Mouse (Mus musculus) stomach, embryonic 16.5 days (tissue): ENCODE data around the gene Kif5c. TPM values are rescaled to one million over a fixed set of nuclear protein-coding genes. Genes with fewer than 3 reads are reported as not detected.

ENCODE experiments used
- ATAC-seq: fragments of 200-750 bp; cut with Nextera tagmentation; 2 replicates; pipeline ENCODE4 v1.8.0; 2017; ENCODE audit warnings: moderate number of reproducible peaks, moderate TSS enrichment; ENCODE audit not compliant: insufficient read depth, low FRiP score
- H3K27ac ChIP-seq: fragments of 300-500 bp; sonication (generic); 2 replicates; pipeline ENCODE4 v1.5.1; 2014; ENCODE audit warnings: low read length
- H3K27me3 ChIP-seq: fragments of 300-500 bp; sonication (generic); 2 replicates; pipeline ENCODE4 v1.6.1; 2014; ENCODE audit warnings: low read length, control low read depth, mixed read lengths; ENCODE audit not compliant: control insufficient read depth, insufficient read depth
- H3K36me3 ChIP-seq: fragments of 300-500 bp; sonication (generic); 2 replicates; pipeline ENCODE4 v1.6.1; 2014; ENCODE audit warnings: low read length; ENCODE audit not compliant: control insufficient read depth, insufficient read depth
- H3K4me1 ChIP-seq: fragments of 300-500 bp; sonication (generic); 2 replicates; pipeline ENCODE4 v1.6.1; 2014; ENCODE audit warnings: low read length, control low read depth, mixed read lengths; ENCODE audit not compliant: control insufficient read depth, insufficient read depth
- H3K4me2 ChIP-seq: fragments of 300-500 bp; sonication (generic); 2 replicates; pipeline ENCODE4 v1.6.1; 2014; ENCODE audit warnings: low read depth, low read length, mixed read lengths
- H3K4me3 ChIP-seq: fragments of 300-500 bp; sonication (generic); replicated peaks from 2 replicates; pipeline ENCODE4 v1.5.1; 2014; ENCODE audit warnings: mild to moderate bottlenecking, low read length
- H3K9ac ChIP-seq: fragments of 300-500 bp; sonication (generic); 2 replicates; pipeline ENCODE4 v1.6.1; 2014; ENCODE audit warnings: low read length
- H3K9me3 ChIP-seq: fragments of 300-500 bp; sonication (generic); replicated peaks from 2 replicates; pipeline ENCODE4 v1.6.1; 2016; ENCODE audit warnings: low read length, control low read depth; ENCODE audit not compliant: control insufficient read depth
- WGBS: fragments of 180-500 bp; shearing (Covaris S2); extraction: QIAGEN DNeasy Blood & Tissue Kit; methylation state at CpG from one replicate; pipeline ENCODE4 v1.1.7; 2014; 5-methylcytosine and 5-hydroxymethylcytosine counted together
- polyA plus RNA-seq: library from polyadenylated mRNA; unstranded; fragments of >200 nt; fragmentation: Nextera tagmentation; extraction: Ambion mirVana; gene quantifications from 2 replicates; pipeline ENCODE4 v1.2.1, GENCODE M21; 2015

The Kif5c gene
- polyA plus RNA-seq, 1 experiment from 2014 or later = 5.9 TPM

DNA sequence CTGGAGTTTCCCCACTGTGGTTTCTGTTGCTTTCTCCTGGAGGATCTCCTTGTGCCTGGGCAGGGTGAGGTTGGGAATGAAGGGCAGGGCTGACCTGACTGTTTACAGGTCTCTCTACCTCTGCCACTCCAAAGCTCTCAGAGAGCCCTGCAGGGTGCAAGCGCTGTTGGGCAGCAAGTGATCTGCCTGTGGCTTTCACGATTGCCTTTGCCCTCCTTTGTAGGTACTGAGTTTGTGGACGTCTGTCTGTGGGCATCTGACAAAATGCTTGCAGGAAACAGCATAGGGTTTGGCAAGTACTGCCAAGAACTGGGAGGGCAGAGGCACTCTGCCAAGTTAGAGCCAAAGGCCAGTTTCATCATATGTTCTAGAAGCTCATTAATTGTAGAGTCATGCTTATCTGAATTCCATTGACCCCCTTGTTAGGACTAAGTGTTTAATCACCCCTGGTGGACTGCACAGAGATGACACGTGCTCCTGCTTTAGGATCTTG lies 192.8 kb downstream of the Kif5c start:
- Histone ChIP-seq H3K9ac (0 out of 2 replicates have a peak overlapping the region, but pooled peaks have one; percentile 14), H3K9me3 (no peaks in the 10 kb centered on the region), H3K27me3 (no peaks in the 10 kb centered on the region), H3K4me2 (peak overlapping the region; percentile 22; the same call in 1 of the 2 replicates), H3K4me3 (no peak overlapping the region), H3K36me3 (no peaks in the 10 kb centered on the region), H3K27ac (peak overlapping the region; percentile 87), H3K4me1 (peaks cover 26% of the 10 kb centered on the region)
- WGBS = 22% methylated on average over 4 of the region's 4 CpGs
- ATAC-seq = peak; percentile 22; the same call in 1 of the 2 replicates

DNA sequence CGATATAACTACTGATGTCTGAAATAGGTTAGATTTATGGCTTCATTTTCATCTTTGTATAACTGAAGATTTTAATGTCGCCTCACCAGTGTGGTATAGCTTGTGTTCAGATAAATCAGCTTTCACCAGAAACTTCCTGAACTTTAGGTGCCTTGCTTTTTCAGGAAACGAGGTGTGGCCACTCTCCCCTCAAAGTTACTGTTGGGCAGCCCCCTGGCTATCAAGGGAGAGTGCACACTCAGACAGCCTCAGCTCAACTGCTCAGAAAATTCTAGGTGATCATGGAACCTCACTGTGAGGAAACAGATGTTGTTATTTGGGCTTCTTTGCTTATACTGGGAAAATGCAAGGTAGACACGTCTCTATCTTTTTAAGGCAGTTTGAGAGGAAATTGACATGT lies 194.1 kb downstream of the Kif5c start:
- H3K4me3 ChIP-seq = no peak overlapping the region

DNA sequence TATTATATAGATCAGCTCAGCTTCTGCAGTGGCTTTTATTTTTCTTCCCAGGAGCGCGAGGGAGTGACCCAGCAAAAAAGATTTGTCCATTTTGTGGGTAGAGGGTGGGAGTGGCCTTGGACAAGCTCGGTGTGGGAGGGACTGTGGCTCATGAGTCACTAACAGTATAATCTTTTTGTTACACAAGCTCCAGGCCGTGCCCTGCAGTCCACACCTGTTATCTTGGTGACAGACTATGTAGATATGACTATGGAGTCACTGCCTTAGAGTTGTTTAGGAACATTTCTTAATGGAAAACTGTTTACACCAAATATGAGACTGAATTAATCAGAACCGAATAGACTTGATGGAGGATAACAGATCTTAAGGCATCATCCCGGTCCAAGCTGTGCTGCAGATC lies 194.9 kb downstream of the Kif5c start:
- no peak overlapping the region for H3K4me3 ChIP-seq
- WGBS = 43% methylated on average over 6 of the region's 6 CpGs
- H3K36me3 ChIP-seq = no peaks in the 10 kb centered on the region
- ATAC-seq = peak; percentile 72; the same call in 1 of the 2 replicates
- peaks cover 30% of the 10 kb centered on the region for H3K4me1 ChIP-seq
- H3K9me3 ChIP-seq = no peaks in the 10 kb centered on the region
- no peak overlapping the region for H3K4me2 ChIP-seq
- H3K27ac ChIP-seq = peak overlapping the region; percentile 81
- H3K9ac ChIP-seq = no peak overlapping the region
- no peaks in the 10 kb centered on the region for H3K27me3 ChIP-seq

More for the DNA sequence above, 194.1 kb downstream of the Kif5c start:
- Histone ChIP-seq H3K27me3 (no peaks in the 10 kb centered on the region), H3K9me3 (no peaks in the 10 kb centered on the region), H3K36me3 (no peaks in the 10 kb centered on the region), H3K4me1 (peaks cover 30% of the 10 kb centered on the region), H3K27ac (peak overlapping the region; percentile 69), H3K4me2 (0 out of 2 replicates have a peak overlapping the region, but pooled peaks have one; percentile 6), H3K9ac (no peak overlapping the region)
- whole genome bisulfite sequencing = 50% methylated on average over 4 of the region's 4 CpGs
- no peak for ATAC-seq

DNA sequence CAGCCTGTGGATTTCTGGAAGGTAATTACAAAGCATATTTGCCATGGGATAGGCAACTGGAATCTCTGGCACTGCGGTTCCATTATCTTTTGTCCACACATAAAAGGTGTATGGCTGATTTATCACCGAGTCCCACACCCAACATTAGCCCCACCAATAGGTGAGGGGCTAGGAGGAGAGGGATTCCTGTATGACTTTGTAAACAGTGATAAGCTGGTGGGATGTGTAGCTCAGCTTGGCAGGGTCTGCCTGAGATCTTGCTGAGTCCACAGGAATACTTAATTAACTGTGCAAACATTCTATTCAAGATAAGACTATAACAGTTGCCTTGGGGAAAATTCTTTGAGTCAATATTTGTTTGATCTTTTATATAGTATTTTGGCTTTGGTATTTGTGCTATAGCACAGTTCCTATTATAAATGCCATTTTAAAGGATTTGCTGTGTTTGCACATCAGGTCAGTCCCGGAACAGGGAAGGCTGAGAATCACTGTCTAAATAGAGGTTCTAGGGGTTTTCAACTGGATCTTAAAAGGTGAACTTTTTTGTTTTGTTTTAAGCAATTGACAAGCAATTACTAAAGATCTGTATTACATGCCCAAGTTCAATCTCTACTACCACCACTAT lies 196.7 kb downstream of the Kif5c start:
- peak; percentile 90 for ATAC-seq
- peak overlapping the region; percentile 81 for H3K27ac ChIP-seq

GRCm38 (mm10) chr2:49816549-49816948 lies 197.5 kb downstream of the Kif5c start:
- ATAC-seq = no peak
- Histone ChIP-seq H3K4me2 (no peak overlapping the region), H3K9ac (no peak overlapping the region), H3K9me3 (no peaks in the 10 kb centered on the region), H3K27ac (peak overlapping the region; percentile 81), H3K36me3 (no peaks in the 10 kb centered on the region), H3K4me3 (no peak overlapping the region), H3K4me1 (peaks cover 30% of the 10 kb centered on the region), H3K27me3 (no peaks in the 10 kb centered on the region)
- WGBS = 69% methylated on average over 5 of the region's 5 CpGs

More for the DNA sequence above, 196.7 kb downstream of the Kif5c start:
- WGBS = 50% methylated on average over 3 of the region's 3 CpGs
- H3K9me3 ChIP-seq = no peaks in the 10 kb centered on the region
- H3K9ac ChIP-seq = no peak overlapping the region
- no peaks in the 10 kb centered on the region for H3K36me3 ChIP-seq
- H3K4me3 ChIP-seq = no peak overlapping the region
- H3K4me1 ChIP-seq = peaks cover 30% of the 10 kb centered on the region
- H3K27me3 ChIP-seq = no peaks in the 10 kb centered on the region
- H3K4me2 ChIP-seq = no peak overlapping the region

DNA sequence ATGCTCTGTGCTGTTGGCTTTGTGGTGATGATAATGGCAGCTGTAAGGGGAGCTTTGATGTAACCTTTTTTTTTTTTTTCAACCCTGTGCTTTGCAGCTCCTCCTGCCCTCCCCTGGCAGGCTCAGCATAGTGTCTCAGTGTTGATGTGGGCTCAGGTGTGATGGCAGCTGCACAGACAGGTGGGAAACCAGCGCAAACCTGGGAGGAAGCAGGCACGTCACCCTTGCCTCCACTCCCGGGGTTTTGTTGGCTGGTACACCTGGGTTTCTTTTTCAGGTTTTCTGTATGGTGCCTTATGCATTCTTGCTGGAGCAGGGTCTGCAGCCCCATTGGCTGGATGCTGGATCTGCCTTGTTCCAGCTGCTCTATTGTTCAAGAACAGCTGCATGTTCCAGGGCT lies 198.1 kb downstream of the Kif5c start:
- H3K4me1 ChIP-seq = peaks cover 30% of the 10 kb centered on the region
- H3K9ac ChIP-seq = no peak overlapping the region
- no peaks in the 10 kb centered on the region for H3K27me3 ChIP-seq
- 84% methylated on average over 3 of the region's 3 CpGs for WGBS
- no peak overlapping the region for H3K4me2 ChIP-seq
- H3K4me3 ChIP-seq = no peak overlapping the region
- no peak for ATAC-seq
- no peaks in the 10 kb centered on the region for H3K9me3 ChIP-seq
- H3K36me3 ChIP-seq = no peaks in the 10 kb centered on the region
- H3K27ac ChIP-seq = peak overlapping the region; percentile 81; the same call in 1 of the 2 replicates

- no peak overlapping the region for H3K4me3 ChIP-seq
- ATAC-seq = no peak
- 57% methylated on average over 5 of the region's 5 CpGs for WGBS
These were observed 199.0 kb downstream of the Kif5c start for GRCm38 (mm10) chr2:49818126-49818525.

GRCm38 (mm10) chr2:49822312-49822711 lies 203.2 kb downstream of the Kif5c start:
- Histone ChIP-seq H3K4me1 (peaks cover 3% of the 10 kb centered on the region; the same call in 1 of the 2 replicates), H3K4me2 (no peak overlapping the region), H3K27ac (no peak overlapping the region), H3K9ac (no peak overlapping the region), H3K27me3 (no peaks in the 10 kb centered on the region), H3K4me3 (no peak overlapping the region), H3K9me3 (no peaks in the 10 kb centered on the region), H3K36me3 (no peaks in the 10 kb centered on the region)
- 51% methylated on average over 1 of the region's 1 CpGs for WGBS
- no peak for ATAC-seq

More at GRCm38 (mm10) chr2:49818126-49818525, 199.0 kb downstream of the Kif5c start:
- Histone ChIP-seq H3K36me3 (no peaks in the 10 kb centered on the region), H3K9ac (no peak overlapping the region), H3K9me3 (no peaks in the 10 kb centered on the region), H3K27ac (no peak overlapping the region), H3K4me1 (peaks cover 26% of the 10 kb centered on the region), H3K27me3 (no peaks in the 10 kb centered on the region), H3K4me2 (no peak overlapping the region)
